Mouse (Mus musculus) heart, adult 8-10 months (tissue): Measurements from ENCODE around the gene C130050O18Rik. TPM values are rescaled to one million over a fixed set of nuclear protein-coding genes. Genes with fewer than 3 reads are reported as not detected.

Experiments used
- DNase-seq: peaks from one replicate; pipeline ENCODE4 v3.0.0; 2022; ENCODE audit warnings: low spot score
- microRNA-seq: library from miRNA; unstranded; fragments of <30 nt; microRNA quantifications from one replicate; pipeline ENCODE4 v1.2.0, GENCODE M21; 2022
- total RNA-seq, 4 experiments: library from RNA; stranded (reverse); gene quantifications; 2 replicates each; pipeline ENCODE4 v1.2.4; 2022

The C130050O18Rik gene
- total RNA-seq, 4 experiments from 2014 or later, result 0.49 to 1.2 (median 0.72) TPM

- DNase-seq, result no peak
Observed at GRCm38 (mm10) chr5:139459938-139460337, 54.9 kb downstream of the C130050O18Rik start.

- DNase-seq, result peak; percentile 98
Observed at GRCm38 (mm10) chr5:139460384-139461067, 55.4 kb downstream of the C130050O18Rik start, which contains the start of gene 3110082I17Rik. Gene 3110082I17Rik, minus strand, starts transcription at chr5:139460527.

- no peak for DNase-seq
Observed at GRCm38 (mm10) chr5:139464874-139465273, 59.8 kb downstream of the C130050O18Rik start.

Small RNAs within 50 kb of the gene (microRNA-seq; reads per million reads assigned to microRNA genes)
- gene Mir339, result 276 reads per million, percentile 71 among the genes with 10 or more reads in this experiment

Other genes starting within 250 kb of the C130050O18Rik start
- gene Sun1, start 204.6 kb upstream of the C130050O18Rik start, total RNA-seq, result 10 to 100 TPM; 48.0 to 58.0 (median 50.7) TPM
- 10 to 100 TPM; 39.1 to 45.9 (median 43.7) TPM for gene Get4, start 153.0 kb upstream of the C130050O18Rik start, total RNA-seq
- 1 to 10 TPM; 2.1 to 4.2 (median 2.9) TPM for gene Adap1, start 79.7 kb upstream of the C130050O18Rik start, total RNA-seq
- gene Cox19, start 53.9 kb upstream of the C130050O18Rik start, total RNA-seq, result 100 to 1,000 TPM in 3 of 4 experiments, 10 to 100 TPM in 1; 96.9 to 114 (median 106) TPM
- not detected for gene Cyp2w1, start 52.7 kb upstream of the C130050O18Rik start, total RNA-seq
- gene Gpr146, start 27.6 kb upstream of the C130050O18Rik start, total RNA-seq, result 10 to 100 TPM; 43.1 to 55.6 (median 47.0) TPM
- gene Gper1, start 17.9 kb downstream of the C130050O18Rik start, total RNA-seq, result 1 to 10 TPM; 1.1 to 1.6 (median 1.3) TPM
- 1 to 10 TPM; 5.4 to 8.7 (median 6.8) TPM for gene 3110082I17Rik, start 55.2 kb downstream of the C130050O18Rik start, total RNA-seq
- gene Zfand2a, start 79.3 kb downstream of the C130050O18Rik start, total RNA-seq, result 10 to 100 TPM; 16.2 to 18.2 (median 17.3) TPM
- gene Uncx, start 138.2 kb downstream of the C130050O18Rik start, total RNA-seq, result not detected